Mouse (Mus musculus) intestine, embryonic 15.5 days (tissue): ENCODE data around the gene Rmdn2. TPM values are rescaled to one million over a fixed set of nuclear protein-coding genes. Genes with fewer than 3 reads are reported as not detected.

ENCODE experiments used
- ATAC-seq: fragments of 200-750 bp; cut with Nextera tagmentation; 2 replicates; pipeline ENCODE4 v1.8.0; 2017; ENCODE audit warnings: moderate TSS enrichment, moderate library complexity
- H3K27ac ChIP-seq: fragments of 300-500 bp; sonication (generic); 2 replicates; pipeline ENCODE4 v1.5.1; 2015; ENCODE audit warnings: mild to moderate bottlenecking, inconsistent platforms
- H3K27me3 ChIP-seq: fragments of 300-500 bp; sonication (generic); replicated peaks from 2 replicates; pipeline ENCODE4 v1.6.1; 2015; ENCODE audit warnings: inconsistent platforms
- H3K36me3 ChIP-seq: fragments of 300-500 bp; sonication (generic); 2 replicates; pipeline ENCODE4 v1.6.1; 2015; ENCODE audit warnings: inconsistent platforms
- H3K4me1 ChIP-seq: fragments of 300-500 bp; sonication (generic); replicated peaks from 2 replicates; pipeline ENCODE4 v1.6.1; 2015; ENCODE audit warnings: inconsistent platforms
- H3K4me2 ChIP-seq: fragments of 300-500 bp; sonication (generic); replicated peaks from 2 replicates; pipeline ENCODE4 v1.6.1; 2015; ENCODE audit warnings: mild to moderate bottlenecking, inconsistent platforms
- H3K4me3 ChIP-seq: fragments of 300-500 bp; sonication (generic); replicated peaks from 2 replicates; pipeline ENCODE4 v1.5.1; 2015; ENCODE audit warnings: inconsistent platforms
- H3K9ac ChIP-seq: fragments of 300-500 bp; sonication (generic); 2 replicates; pipeline ENCODE4 v1.6.1; 2015; ENCODE audit warnings: inconsistent platforms
- H3K9me3 ChIP-seq: fragments of 300-500 bp; sonication (generic); 2 replicates; pipeline ENCODE4 v1.6.1; 2016; ENCODE audit warnings: inconsistent platforms
- WGBS: fragments of 180-500 bp; shearing (Covaris S2); methylation state at CpG from one replicate; pipeline ENCODE4 v1.1.7; 2015; 5-methylcytosine and 5-hydroxymethylcytosine counted together
- polyA plus RNA-seq: library from polyadenylated mRNA; unstranded; fragments of >200 nt; fragmentation: Nextera tagmentation; extraction: Ambion mirVana; gene quantifications from 2 replicates; pipeline ENCODE4 v1.2.1, GENCODE M21; 2015

The Rmdn2 gene
- polyA plus RNA-seq, 1 experiment from 2014 or later = 9.7 TPM

- Histone ChIP-seq H3K9me3 (no peaks in the 10 kb centered on the region), H3K27ac (no peak overlapping the region), H3K4me1 (no peaks in the 10 kb centered on the region), H3K4me3 (no peak overlapping the region), H3K4me2 (no peak overlapping the region), H3K27me3 (no peaks in the 10 kb centered on the region), H3K36me3 (no peaks in the 10 kb centered on the region), H3K9ac (no peak overlapping the region)
- WGBS = 11% methylated on average over 3 of the region's 3 CpGs
- peak; percentile 58 for ATAC-seq
Observed at GRCm38 (mm10) chr17:79663393-79664105, 51.9 kb downstream of the Rmdn2 start.

- Histone ChIP-seq H3K4me2 (no peak overlapping the region), H3K4me3 (no peak overlapping the region), H3K9me3 (no peaks in the 10 kb centered on the region), H3K36me3 (no peaks in the 10 kb centered on the region), H3K27me3 (no peaks in the 10 kb centered on the region), H3K4me1 (no peaks in the 10 kb centered on the region), H3K27ac (no peak overlapping the region), H3K9ac (no peak overlapping the region)
- 85% methylated on average over 2 of the region's 2 CpGs for whole genome bisulfite sequencing
- peak; percentile 31; the same call in 1 of the 2 replicates for ATAC-seq
Observed at GRCm38 (mm10) chr17:79664106-79664417, 52.4 kb downstream of the Rmdn2 start.

DNA sequence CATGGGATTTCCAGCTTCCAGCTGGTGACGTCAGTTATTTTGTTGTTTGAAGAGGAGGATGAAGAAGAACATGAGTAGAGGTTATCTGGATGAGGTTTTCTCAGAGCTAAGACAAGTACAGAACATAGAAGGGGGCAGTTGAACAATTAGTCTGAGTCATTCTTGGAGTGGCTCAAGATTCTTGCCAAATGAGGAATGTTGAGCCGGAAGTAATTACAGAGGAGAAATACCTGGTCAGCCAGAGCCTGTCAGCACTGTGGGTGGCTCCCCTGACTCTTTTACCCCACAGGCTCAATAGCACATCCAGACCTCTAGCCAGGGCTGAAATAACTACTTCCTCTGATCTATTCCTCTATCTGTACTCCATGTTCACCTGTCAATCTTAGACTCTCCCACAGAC, 59.2 kb downstream of the Rmdn2 start:
- Histone ChIP-seq H3K9ac (no peak overlapping the region), H3K27me3 (no peaks in the 10 kb centered on the region), H3K36me3 (no peaks in the 10 kb centered on the region), H3K4me3 (no peak overlapping the region), H3K4me1 (no peaks in the 10 kb centered on the region), H3K4me2 (no peak overlapping the region), H3K27ac (no peak overlapping the region), H3K9me3 (no peaks in the 10 kb centered on the region)
- ATAC-seq = no peak
- WGBS = 56% methylated on average over 2 of the region's 2 CpGs

GRCm38 (mm10) chr17:79695106-79695505, 83.4 kb downstream of the Rmdn2 start:
- no peaks in the 10 kb centered on the region for H3K36me3 ChIP-seq
- no peaks in the 10 kb centered on the region for H3K9me3 ChIP-seq
- H3K27me3 ChIP-seq = no peaks in the 10 kb centered on the region
- H3K4me1 ChIP-seq = no peaks in the 10 kb centered on the region
- H3K4me2 ChIP-seq = no peak overlapping the region
- H3K9ac ChIP-seq = no peak overlapping the region
- WGBS = 86% methylated on average over 4 of the region's 4 CpGs
- no peak overlapping the region for H3K4me3 ChIP-seq
- ATAC-seq = no peak
- H3K27ac ChIP-seq = no peak overlapping the region

DNA sequence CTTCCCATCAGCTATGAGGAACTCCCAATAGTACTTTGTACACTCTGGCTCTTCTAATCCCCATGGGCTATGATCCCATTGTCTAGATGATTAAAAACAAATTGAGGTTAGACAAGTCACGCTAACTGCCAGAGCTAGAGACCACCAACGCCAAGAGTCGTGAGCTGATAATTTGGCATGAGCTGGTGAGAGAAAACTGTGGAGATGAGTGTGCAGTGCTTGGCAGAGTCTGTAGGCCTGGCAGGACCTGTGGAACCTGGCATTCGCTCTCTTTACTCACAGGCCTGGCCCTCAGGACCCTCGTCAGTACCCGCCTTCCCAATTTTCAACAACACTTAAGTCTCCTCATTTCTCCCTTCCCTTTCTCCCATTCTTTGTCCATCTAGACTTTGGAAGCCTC, 83.9 kb downstream of the Rmdn2 start:
- Histone ChIP-seq H3K36me3 (no peaks in the 10 kb centered on the region), H3K4me3 (no peak overlapping the region), H3K27me3 (no peaks in the 10 kb centered on the region), H3K4me1 (no peaks in the 10 kb centered on the region), H3K27ac (no peak overlapping the region), H3K9ac (no peak overlapping the region), H3K9me3 (no peaks in the 10 kb centered on the region), H3K4me2 (no peak overlapping the region)
- ATAC-seq = no peak
- WGBS = 91% methylated on average over 6 of the region's 6 CpGs

- H3K4me3 ChIP-seq = no peak overlapping the region
- H3K36me3 ChIP-seq = no peaks in the 10 kb centered on the region
- H3K4me2 ChIP-seq = no peak overlapping the region
- H3K9ac ChIP-seq = no peak overlapping the region
- WGBS = 31% methylated on average over 1 of the region's 1 CpGs
- H3K27ac ChIP-seq = no peak overlapping the region
- H3K4me1 ChIP-seq = no peaks in the 10 kb centered on the region
- no peak for ATAC-seq
- H3K9me3 ChIP-seq = no peaks in the 10 kb centered on the region
- no peaks in the 10 kb centered on the region for H3K27me3 ChIP-seq
Observed at GRCm38 (mm10) chr17:79699197-79699596, 87.5 kb downstream of the Rmdn2 start.

DNA sequence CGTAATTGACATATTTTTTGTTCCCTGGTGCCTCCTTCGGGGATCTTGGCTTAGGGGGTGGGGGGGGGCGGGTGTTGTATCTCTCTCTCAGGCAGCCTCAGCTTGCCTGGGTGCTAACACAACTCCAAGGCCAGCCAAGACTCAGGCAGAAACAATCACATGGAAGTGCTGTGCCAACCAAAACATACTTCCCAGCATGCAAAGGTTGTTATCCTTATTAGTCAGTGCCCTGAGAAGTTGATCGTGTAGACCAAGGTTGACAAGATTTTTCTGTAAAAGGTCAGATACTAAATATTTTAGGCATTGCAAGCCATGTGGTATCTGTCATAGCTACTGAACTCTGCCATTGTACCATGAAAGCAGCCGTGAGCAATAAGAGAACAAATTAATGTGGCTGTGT, 89.2 kb downstream of the Rmdn2 start:
- Histone ChIP-seq H3K27ac (no peak overlapping the region), H3K36me3 (no peaks in the 10 kb centered on the region), H3K27me3 (no peaks in the 10 kb centered on the region), H3K9ac (no peak overlapping the region), H3K4me1 (no peaks in the 10 kb centered on the region), H3K9me3 (no peaks in the 10 kb centered on the region), H3K4me2 (no peak overlapping the region), H3K4me3 (no peak overlapping the region)
- 81% methylated on average over 5 of the region's 5 CpGs for whole genome bisulfite sequencing
- ATAC-seq = no peak

- 0 out of 2 replicates have a peak, but pooled peaks cover 3% of the 10 kb centered on the region for H3K27me3 ChIP-seq
- no peaks in the 10 kb centered on the region for H3K4me1 ChIP-seq
- H3K36me3 ChIP-seq = no peaks in the 10 kb centered on the region
- no peak overlapping the region for H3K4me3 ChIP-seq
- no peak overlapping the region for H3K4me2 ChIP-seq
- ATAC-seq = no peak
- WGBS = 71% methylated on average over 9 of the region's 9 CpGs
- no peaks in the 10 kb centered on the region for H3K9me3 ChIP-seq
- no peak overlapping the region for H3K9ac ChIP-seq
- H3K27ac ChIP-seq = no peak overlapping the region
Observed at GRCm38 (mm10) chr17:79705671-79706455, 94.2 kb downstream of the Rmdn2 start.

- no peaks in the 10 kb centered on the region for H3K9me3 ChIP-seq
- H3K36me3 ChIP-seq = no peaks in the 10 kb centered on the region
- WGBS = 27% methylated on average over 7 of the region's 7 CpGs
- peaks cover 15% of the 10 kb centered on the region for H3K27me3 ChIP-seq
- H3K4me2 ChIP-seq = no peak overlapping the region
- ATAC-seq = no peak
- peaks cover 3% of the 10 kb centered on the region; the same call in 1 of the 2 replicates for H3K4me1 ChIP-seq
- no peak overlapping the region for H3K9ac ChIP-seq
- H3K27ac ChIP-seq = no peak overlapping the region
- H3K4me3 ChIP-seq = no peak overlapping the region
Observed at GRCm38 (mm10) chr17:79708168-79708567, 96.5 kb downstream of the Rmdn2 start.

- WGBS = 55% methylated on average over 1 of the region's 1 CpGs
- no peak overlapping the region for H3K4me3 ChIP-seq
- peaks cover 31% of the 10 kb centered on the region for H3K27me3 ChIP-seq
- H3K4me1 ChIP-seq = peaks cover 18% of the 10 kb centered on the region
- no peak overlapping the region for H3K9ac ChIP-seq
- H3K36me3 ChIP-seq = no peaks in the 10 kb centered on the region
- ATAC-seq = no peak
- H3K27ac ChIP-seq = no peak overlapping the region
- no peaks in the 10 kb centered on the region for H3K9me3 ChIP-seq
- no peak overlapping the region for H3K4me2 ChIP-seq
Observed at GRCm38 (mm10) chr17:79709718-79710117, 98.1 kb downstream of the Rmdn2 start.

DNA sequence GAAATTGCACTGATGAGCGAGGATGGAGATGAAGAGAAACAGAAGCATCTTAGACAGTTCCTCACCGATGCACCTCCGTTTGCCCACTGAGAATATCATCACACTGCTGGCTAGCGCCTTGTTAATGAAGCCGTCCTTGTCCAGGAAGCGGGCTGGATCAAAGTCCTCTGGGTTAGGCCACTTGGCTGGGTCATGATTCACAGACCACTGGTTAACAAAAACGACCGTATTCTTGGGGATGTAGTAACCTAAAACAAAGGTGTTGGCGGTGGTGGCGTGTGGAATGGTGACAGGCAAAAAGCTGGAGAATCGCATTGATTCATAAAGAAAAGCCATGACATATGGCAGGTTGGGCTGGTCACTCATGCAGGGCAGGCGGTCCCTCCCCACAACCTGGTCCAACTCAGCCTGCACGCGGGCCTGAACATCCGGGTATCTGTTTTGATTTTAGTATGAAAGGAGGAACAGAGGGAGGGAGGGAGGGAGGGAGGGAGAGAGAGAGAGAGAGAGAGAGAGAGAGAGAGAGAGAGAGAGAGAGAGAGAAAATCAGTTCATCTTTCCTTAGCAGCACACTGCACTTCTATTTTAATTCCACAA, 98.7 kb downstream of the Rmdn2 start:
- no peaks in the 10 kb centered on the region for H3K36me3 ChIP-seq
- H3K9me3 ChIP-seq = no peaks in the 10 kb centered on the region
- H3K4me3 ChIP-seq = no peak overlapping the region
- ATAC-seq = no peak
- H3K27me3 ChIP-seq = peaks cover 36% of the 10 kb centered on the region
- no peak overlapping the region for H3K4me2 ChIP-seq
- 32% methylated on average over 15 of the region's 15 CpGs for WGBS
- no peak overlapping the region for H3K27ac ChIP-seq
- peaks cover 24% of the 10 kb centered on the region for H3K4me1 ChIP-seq
- no peak overlapping the region for H3K9ac ChIP-seq

GRCm38 (mm10) chr17:79711944-79712343, 100.3 kb downstream of the Rmdn2 start:
- Histone ChIP-seq H3K4me3 (peak overlapping the region; percentile 42; the same call in 1 of the 2 replicates), H3K4me2 (no peak overlapping the region), H3K36me3 (no peaks in the 10 kb centered on the region), H3K27me3 (peaks cover 36% of the 10 kb centered on the region), H3K4me1 (peaks cover 29% of the 10 kb centered on the region), H3K27ac (no peak overlapping the region), H3K9ac (no peak overlapping the region), H3K9me3 (no peaks in the 10 kb centered on the region)
- WGBS = 30% methylated on average over 6 of the region's 6 CpGs
- ATAC-seq = no peak
